Mouse (Mus musculus) forebrain, embryonic 10.5 days (tissue): ENCODE results near the gene Capn12. TPM values are rescaled to one million over a fixed set of nuclear protein-coding genes. Genes with fewer than 3 reads are reported as not detected.

ENCODE experiments used
- DNase-seq: peaks from one replicate; pipeline ENCODE4 v3.0.0-alpha.2; 2017; ENCODE audit warnings: low spot score; ENCODE audit errors: extremely low spot score
- H3K27ac ChIP-seq: fragments of 300-500 bp; sonication (generic); 2 replicates; pipeline ENCODE4 v1.5.1; 2016; ENCODE audit warnings: mild to moderate bottlenecking
- H3K27me3 ChIP-seq: fragments of 300-500 bp; sonication (generic); 2 replicates; pipeline ENCODE4 v1.6.1; 2016; ENCODE audit warnings: mild to moderate bottlenecking; ENCODE audit not compliant: poor library complexity, severe bottlenecking
- H3K36me3 ChIP-seq: fragments of 300-500 bp; sonication (generic); replicated peaks from 2 replicates; pipeline ENCODE4 v1.6.1; 2016; ENCODE audit warnings: mild to moderate bottlenecking, moderate library complexity
- H3K4me1 ChIP-seq: fragments of 300-500 bp; sonication (generic); 2 replicates; pipeline ENCODE4 v1.6.1; 2016
- H3K4me3 ChIP-seq: fragments of 300-500 bp; sonication (generic); 2 replicates; pipeline ENCODE4 v1.5.1; 2016; ENCODE audit warnings: mild to moderate bottlenecking, moderate library complexity
- H3K9me3 ChIP-seq: fragments of 300-500 bp; sonication (generic); 2 replicates; pipeline ENCODE4 v1.6.1; 2016; ENCODE audit warnings: mild to moderate bottlenecking, moderate library complexity
- WGBS: fragments of 180-500 bp; shearing (Covaris S2); methylation state at CpG from one replicate; pipeline ENCODE4 v1.1.7; 2016; 5-methylcytosine and 5-hydroxymethylcytosine counted together
- polyA plus RNA-seq: library from polyadenylated mRNA; unstranded; fragments of >200 nt; fragmentation: Nextera tagmentation; extraction: Ambion mirVana; gene quantifications from 2 replicates; pipeline ENCODE4 v1.2.1, GENCODE M21; 2016

Capn12 gene
- polyA plus RNA-seq, 1 experiment from 2014 or later = 0.21 TPM

- H3K36me3 ChIP-seq = peaks cover 45% of the 10 kb centered on the region
- peak overlapping the region; percentile 42; the same call in 1 of the 2 replicates for H3K27ac ChIP-seq
- H3K4me1 ChIP-seq = peaks cover 67% of the 10 kb centered on the region
- H3K4me3 ChIP-seq = no peak overlapping the region
- H3K9me3 ChIP-seq = no peaks in the 10 kb centered on the region
- H3K27me3 ChIP-seq = no peaks in the 10 kb centered on the region
- no peak for DNase-seq
- WGBS = 69% methylated on average over 3 of the region's 3 CpGs
Measured at GRCm38 (mm10) chr7:28929381-28929780, 48.2 kb downstream of the Capn12 start.

- H3K27ac ChIP-seq = no peak overlapping the region
- WGBS = 69% methylated on average over 5 of the region's 5 CpGs
- DNase-seq = no peak
Measured at GRCm38 (mm10) chr7:28930320-28931031, 49.3 kb downstream of the Capn12 start.

DNA sequence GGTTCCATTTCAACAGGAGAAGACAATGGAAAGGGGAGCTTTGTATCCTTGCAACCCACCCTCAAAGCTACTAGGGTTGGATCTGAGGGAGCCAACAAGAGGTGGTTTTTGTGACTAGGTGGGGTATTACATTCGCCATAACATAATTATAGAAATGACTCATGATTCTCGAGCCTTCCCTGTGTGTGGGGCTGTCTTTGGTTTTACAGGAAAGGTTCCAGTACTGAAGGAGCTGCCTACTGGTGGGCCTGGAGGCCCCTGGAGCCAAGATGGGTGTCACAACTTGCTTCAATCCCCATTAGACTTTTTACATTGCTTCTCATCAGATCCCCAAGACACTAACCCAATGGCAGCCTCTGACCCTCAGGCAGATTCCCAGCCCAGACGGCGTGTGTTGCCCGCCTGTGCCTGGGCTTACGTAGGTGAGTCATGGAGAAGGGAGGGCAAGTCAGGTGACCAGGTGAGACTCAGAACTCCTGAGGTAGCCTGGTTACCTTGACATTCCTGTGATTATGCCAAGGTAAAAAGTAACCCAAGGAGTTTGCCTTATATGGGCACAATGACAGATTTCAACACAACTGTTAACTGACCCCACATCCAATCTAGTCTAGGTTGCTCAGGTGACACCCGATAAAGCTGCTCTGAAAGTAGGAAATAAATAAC is 49.9 kb downstream of the Capn12 start:
- Histone ChIP-seq H3K27ac (no peak overlapping the region), H3K36me3 (peaks cover 54% of the 10 kb centered on the region), H3K9me3 (no peaks in the 10 kb centered on the region), H3K27me3 (no peaks in the 10 kb centered on the region), H3K4me1 (peaks cover 57% of the 10 kb centered on the region), H3K4me3 (no peak overlapping the region)
- WGBS = 92% methylated on average over 7 of the region's 7 CpGs
- DNase-seq = no peak

More at GRCm38 (mm10) chr7:28930320-28931031, 49.3 kb downstream of the Capn12 start:
- Histone ChIP-seq H3K9me3 (no peaks in the 10 kb centered on the region), H3K36me3 (peaks cover 51% of the 10 kb centered on the region), H3K4me3 (no peak overlapping the region), H3K4me1 (peaks cover 62% of the 10 kb centered on the region), H3K27me3 (no peaks in the 10 kb centered on the region)

DNA sequence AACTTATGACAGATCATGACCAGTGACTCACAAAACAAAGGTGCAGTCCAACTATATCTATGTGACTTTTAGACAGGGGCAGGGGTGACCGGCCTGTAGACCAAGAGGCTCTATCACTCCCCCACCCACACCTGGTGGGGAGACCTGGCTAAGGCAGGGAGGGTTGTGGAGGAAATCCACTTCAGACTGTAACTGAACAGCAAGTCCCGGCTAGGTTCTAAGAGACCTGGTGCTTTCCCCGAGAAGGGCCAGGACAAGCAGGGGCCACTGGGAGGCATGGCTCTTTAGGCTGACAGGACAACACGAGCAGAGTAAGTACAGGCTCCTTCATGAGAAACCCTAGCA is 50.4 kb downstream of the Capn12 start:
- Histone ChIP-seq H3K9me3 (no peaks in the 10 kb centered on the region), H3K36me3 (peaks cover 55% of the 10 kb centered on the region), H3K4me3 (no peak overlapping the region), H3K27ac (no peak overlapping the region), H3K4me1 (peaks cover 57% of the 10 kb centered on the region), H3K27me3 (no peaks in the 10 kb centered on the region)
- no peak for DNase-seq
- WGBS = 89% methylated on average over 4 of the region's 4 CpGs

DNA sequence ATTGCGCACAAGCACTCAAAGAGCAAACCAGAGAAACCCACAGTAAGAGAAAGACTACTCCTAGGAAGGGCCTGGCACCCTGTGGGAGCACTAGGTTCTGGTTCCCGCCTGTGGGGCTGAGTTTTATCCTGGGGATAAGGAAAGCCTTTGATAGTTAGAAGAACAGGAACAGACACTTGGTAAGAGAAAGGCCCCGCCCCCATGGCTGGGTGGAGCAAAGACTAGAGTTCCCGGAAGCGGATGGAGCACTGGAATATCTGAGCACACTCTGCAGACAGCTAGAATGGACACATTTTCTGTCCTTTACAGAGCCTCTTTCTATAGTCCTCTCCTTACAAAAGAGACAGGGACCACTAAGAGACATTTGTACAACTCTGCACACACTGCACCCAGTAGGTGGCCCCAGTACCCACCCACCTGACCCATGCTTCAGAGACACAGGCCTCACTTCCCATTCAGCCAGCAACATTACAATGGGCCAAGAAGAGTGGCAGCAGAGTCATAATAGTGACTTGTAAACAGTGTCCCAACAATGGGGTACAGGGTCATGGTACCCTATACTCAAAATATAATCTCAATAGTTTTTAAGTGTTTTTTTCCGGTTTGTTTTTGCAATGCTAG is 51.3 kb downstream of the Capn12 start:
- Histone ChIP-seq H3K4me3 (no peak overlapping the region), H3K4me1 (peaks cover 64% of the 10 kb centered on the region), H3K9me3 (no peaks in the 10 kb centered on the region), H3K36me3 (peaks cover 57% of the 10 kb centered on the region), H3K27ac (no peak overlapping the region), H3K27me3 (no peaks in the 10 kb centered on the region)
- WGBS = 73% methylated on average over 6 of the region's 6 CpGs
- DNase-seq = no peak

GRCm38 (mm10) chr7:28933825-28934224 is 52.6 kb downstream of the Capn12 start:
- 84% methylated on average over 2 of the region's 2 CpGs for WGBS
- H3K36me3 ChIP-seq = peaks cover 59% of the 10 kb centered on the region
- H3K4me3 ChIP-seq = no peak overlapping the region
- H3K27ac ChIP-seq = no peak overlapping the region
- H3K9me3 ChIP-seq = no peaks in the 10 kb centered on the region
- no peak for DNase-seq
- H3K4me1 ChIP-seq = peaks cover 68% of the 10 kb centered on the region
- no peaks in the 10 kb centered on the region for H3K27me3 ChIP-seq

DNA sequence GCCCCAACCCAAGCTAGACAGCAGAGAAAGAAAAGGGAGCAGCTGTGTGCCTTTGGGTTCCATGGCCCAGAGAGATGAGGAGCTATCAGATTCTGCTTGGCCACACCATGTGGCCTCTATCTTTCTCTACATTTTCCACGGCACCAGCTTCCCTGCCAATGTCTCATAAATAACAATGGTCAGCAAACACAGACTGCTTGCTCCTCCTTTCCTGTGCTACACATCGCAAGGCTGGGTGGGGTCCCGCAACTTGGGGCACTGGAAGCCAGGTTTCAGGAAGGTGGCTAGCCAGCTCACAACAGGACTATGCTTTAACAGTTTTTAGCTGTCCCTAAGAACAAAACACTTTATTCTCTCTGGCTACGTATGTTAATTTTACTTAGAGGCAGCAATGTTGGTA is 55.6 kb downstream of the Capn12 start:
- no peak for DNase-seq
- Histone ChIP-seq H3K36me3 (peaks cover 76% of the 10 kb centered on the region), H3K4me1 (peaks cover 72% of the 10 kb centered on the region), H3K27me3 (no peaks in the 10 kb centered on the region), H3K4me3 (no peak overlapping the region), H3K9me3 (no peaks in the 10 kb centered on the region), H3K27ac (peak overlapping the region; percentile 63)
- 83% methylated on average over 4 of the region's 4 CpGs for WGBS

GRCm38 (mm10) chr7:28938654-28939053 is 57.4 kb downstream of the Capn12 start:
- Histone ChIP-seq H3K27ac (peak overlapping the region; percentile 62), H3K9me3 (no peaks in the 10 kb centered on the region), H3K27me3 (no peaks in the 10 kb centered on the region), H3K36me3 (peaks cover 91% of the 10 kb centered on the region), H3K4me3 (no peak overlapping the region), H3K4me1 (peaks cover 77% of the 10 kb centered on the region)
- WGBS = 68% methylated on average over 4 of the region's 4 CpGs
- no peak for DNase-seq

DNA sequence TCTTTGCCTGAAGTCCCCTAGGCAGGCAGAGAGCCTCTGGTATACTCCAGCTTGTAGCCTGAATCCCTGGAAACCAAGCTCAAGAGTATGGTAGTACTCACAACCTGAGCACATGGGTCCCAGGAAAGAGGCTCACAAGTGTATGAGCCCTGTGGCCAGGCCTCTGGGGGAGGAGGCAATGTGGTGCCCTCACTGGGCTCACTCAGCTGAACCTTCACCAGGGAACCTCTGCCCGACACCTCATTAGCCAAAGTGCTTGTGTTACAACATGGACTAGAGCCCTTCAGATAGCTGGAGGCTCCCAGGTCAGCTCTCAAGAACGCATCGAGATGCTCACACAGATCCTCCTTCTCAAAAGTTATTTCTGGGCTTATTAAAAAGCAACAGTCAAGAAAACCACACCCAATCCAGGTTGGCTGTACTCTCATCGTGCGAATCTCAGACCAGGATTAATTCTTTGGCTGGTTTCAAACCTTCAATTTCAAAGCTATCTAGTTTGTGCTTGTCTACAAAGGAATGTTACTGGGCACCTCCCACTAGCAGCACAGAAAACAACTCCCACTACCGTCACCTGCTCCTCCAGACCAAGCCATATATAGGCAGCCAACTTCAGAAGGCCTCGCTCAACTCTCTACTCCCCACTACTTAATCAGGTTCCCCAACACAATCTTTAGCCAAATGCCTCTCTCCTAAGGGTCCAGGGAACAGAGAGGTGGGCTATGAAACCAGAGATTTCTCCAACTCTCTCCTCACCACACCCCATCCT is 58.4 kb downstream of the Capn12 start:
- H3K9me3 ChIP-seq = no peaks in the 10 kb centered on the region
- H3K4me1 ChIP-seq = peaks cover 87% of the 10 kb centered on the region
- peak overlapping the region; percentile 64 for H3K27ac ChIP-seq
- no peaks in the 10 kb centered on the region for H3K27me3 ChIP-seq
- no peak for DNase-seq
- peaks cover 85% of the 10 kb centered on the region for H3K36me3 ChIP-seq
- no peak overlapping the region for H3K4me3 ChIP-seq
- 89% methylated on average over 7 of the region's 7 CpGs for WGBS

DNA sequence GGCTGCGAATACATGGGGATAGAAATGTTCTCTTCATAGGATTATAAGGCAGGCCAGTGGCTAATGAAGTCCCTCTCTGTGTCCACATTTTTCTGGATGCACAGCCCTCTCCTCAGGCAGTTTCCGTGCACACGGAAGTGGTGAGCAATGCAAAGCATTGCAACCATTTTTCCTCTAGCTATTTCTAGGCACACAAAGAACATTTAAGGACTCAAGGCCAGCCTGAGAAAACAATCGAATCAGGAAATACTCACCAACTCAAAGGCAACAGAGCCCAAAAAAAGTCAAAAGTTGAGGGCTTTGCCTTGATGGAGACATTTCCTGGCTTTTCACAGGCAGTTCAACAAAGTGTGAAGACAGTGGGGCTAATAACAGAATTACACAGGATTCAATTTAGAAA is 59.9 kb downstream of the Capn12 start:
- 86% methylated on average over 4 of the region's 4 CpGs for WGBS
- peak overlapping the region; percentile 64 for H3K27ac ChIP-seq
- H3K27me3 ChIP-seq = no peaks in the 10 kb centered on the region
- H3K4me3 ChIP-seq = no peak overlapping the region
- peaks cover 95% of the 10 kb centered on the region for H3K4me1 ChIP-seq
- H3K36me3 ChIP-seq = peaks cover 74% of the 10 kb centered on the region
- H3K9me3 ChIP-seq = no peaks in the 10 kb centered on the region
- DNase-seq = no peak

GRCm38 (mm10) chr7:28941542-28941941 is 60.3 kb downstream of the Capn12 start:
- H3K27ac ChIP-seq = peak overlapping the region; percentile 45; the same call in 1 of the 2 replicates
- DNase-seq = no peak
- H3K4me1 ChIP-seq = peaks cover 95% of the 10 kb centered on the region

More at GRCm38 (mm10) chr7:28941542-28941941, 60.3 kb downstream of the Capn12 start:
- Histone ChIP-seq H3K4me3 (no peak overlapping the region), H3K9me3 (no peaks in the 10 kb centered on the region), H3K27me3 (no peaks in the 10 kb centered on the region), H3K36me3 (peaks cover 69% of the 10 kb centered on the region)
- 86% methylated on average over 4 of the region's 4 CpGs for WGBS
